Mouse (Mus musculus) frontal cortex, postnatal 14 days (tissue): ENCODE measurements around the gene Slc25a5.

Experiments
- DNase-seq, 2 experiments: peaks; one replicate each; pipeline ENCODE4 v3.0.0; 2022; ENCODE audit warnings: low spot score in 2 of 2

Slc25a5 gene

GRCm38 (mm10) chrX:36803189-36803588 is 7.7 kb downstream of the Slc25a5 start:
- DNase-seq = no peak

- no peak for DNase-seq
These were observed 8.7 kb downstream of the Slc25a5 start for GRCm38 (mm10) chrX:36804196-36804595.

- DNase-seq = no peak
These were observed 10.2 kb downstream of the Slc25a5 start for GRCm38 (mm10) chrX:36805466-36806235.

GRCm38 (mm10) chrX:36807360-36808317 is 12.2 kb downstream of the Slc25a5 start:
- peak; percentile 79 to 83 for DNase-seq

GRCm38 (mm10) chrX:36808318-36808683 is 12.8 kb downstream of the Slc25a5 start:
- no peak for DNase-seq

GRCm38 (mm10) chrX:36811377-36811776 is 15.9 kb downstream of the Slc25a5 start:
- no peak for DNase-seq

GRCm38 (mm10) chrX:36814161-36814836 is 18.8 kb downstream of the Slc25a5 start:
- no peak for DNase-seq

- no peak for DNase-seq
These were observed 19.6 kb downstream of the Slc25a5 start for GRCm38 (mm10) chrX:36815022-36815421.

GRCm38 (mm10) chrX:36815439-36815838 is 20.0 kb downstream of the Slc25a5 start:
- DNase-seq = no peak

GRCm38 (mm10) chrX:36816368-36816899 is 21.0 kb downstream of the Slc25a5 start:
- no peak for DNase-seq

GRCm38 (mm10) chrX:36816953-36817441 is 21.5 kb downstream of the Slc25a5 start:
- no peak for DNase-seq

- DNase-seq = no peak
These were observed 24.1 kb downstream of the Slc25a5 start for GRCm38 (mm10) chrX:36819575-36819974.

GRCm38 (mm10) chrX:36820201-36820600 is 24.8 kb downstream of the Slc25a5 start:
- no peak for DNase-seq

GRCm38 (mm10) chrX:36823932-36824711 is 28.7 kb downstream of the Slc25a5 start:
- DNase-seq = no peak

GRCm38 (mm10) chrX:36825032-36825431 is 29.6 kb downstream of the Slc25a5 start:
- DNase-seq = no peak

GRCm38 (mm10) chrX:36826873-36827272 is 31.4 kb downstream of the Slc25a5 start:
- no peak for DNase-seq

GRCm38 (mm10) chrX:36830271-36830670 is 34.8 kb downstream of the Slc25a5 start:
- no peak for DNase-seq

- no peak for DNase-seq
These were observed 36.2 kb downstream of the Slc25a5 start for GRCm38 (mm10) chrX:36831632-36832031.

GRCm38 (mm10) chrX:36833397-36834084 is 38.1 kb downstream of the Slc25a5 start:
- DNase-seq = peak in 1 of 2 experiments; percentile 63

- no peak for DNase-seq
These were observed 41.7 kb downstream of the Slc25a5 start for GRCm38 (mm10) chrX:36837069-36837676.
